Mouse (Mus musculus) hindbrain, postnatal 0 days (tissue): ENCODE measurements around the gene Asb10. TPM values are rescaled to one million over a fixed set of nuclear protein-coding genes. Genes with fewer than 3 reads are reported as not detected.

Source experiments
- ATAC-seq: fragments of 200-750 bp; cut with Nextera tagmentation; 2 replicates; pipeline ENCODE4 v1.8.0; 2017; ENCODE audit warnings: mild to moderate bottlenecking, moderate TSS enrichment, moderate library complexity
- DNase-seq: peaks from one replicate; pipeline ENCODE4 v3.0.0-alpha.2; 2015; ENCODE audit warnings: low spot score
- H3K27ac ChIP-seq: fragments of 300-500 bp; sonication (generic); 2 replicates; pipeline ENCODE4 v1.5.1; 2014; ENCODE audit warnings: mild to moderate bottlenecking
- H3K27me3 ChIP-seq: fragments of 300-500 bp; sonication (generic); 2 replicates; pipeline ENCODE4 v1.6.1; 2014; ENCODE audit warnings: low read length, mixed read lengths; ENCODE audit not compliant: insufficient read depth
- H3K36me3 ChIP-seq: fragments of 300-500 bp; sonication (generic); 2 replicates; pipeline ENCODE4 v1.6.1; 2014; ENCODE audit warnings: low read length, mixed read lengths; ENCODE audit not compliant: insufficient read depth
- H3K4me1 ChIP-seq: fragments of 300-500 bp; sonication (generic); 2 replicates; pipeline ENCODE4 v1.6.1; 2014; ENCODE audit warnings: antibody characterized with exemption, low read length, mixed read lengths; ENCODE audit not compliant: insufficient read depth
- H3K4me2 ChIP-seq: fragments of 300-500 bp; sonication (generic); 2 replicates; pipeline ENCODE4 v1.6.1; 2014; ENCODE audit warnings: low read depth, mild to moderate bottlenecking, low read length, moderate library complexity, mixed read lengths
- H3K4me3 ChIP-seq: fragments of 300-500 bp; sonication (generic); 2 replicates; pipeline ENCODE4 v1.5.1; 2014; ENCODE audit warnings: low read length
- H3K9ac ChIP-seq: fragments of 300-500 bp; sonication (generic); replicated peaks from 2 replicates; pipeline ENCODE4 v1.6.1; 2014; ENCODE audit warnings: mild to moderate bottlenecking, low read length, moderate library complexity, mixed read lengths
- H3K9me3 ChIP-seq: fragments of 300-500 bp; sonication (generic); 2 replicates; pipeline ENCODE4 v1.6.1; 2016; ENCODE audit warnings: low read length, mixed read lengths
- CTCF ChIP-seq: IDR thresholded peaks from 2 replicates; pipeline ENCODE4 v1.5.1; 2016; ENCODE audit warnings: antibody characterized with exemption, control low read depth, low read depth
- WGBS: fragments of 180-500 bp; shearing (Covaris S2); extraction: QIAGEN DNeasy Blood & Tissue Kit; methylation state at CpG from one replicate; pipeline ENCODE4 v1.1.7; 2014; 5-methylcytosine and 5-hydroxymethylcytosine counted together
- polyA plus RNA-seq: library from polyadenylated mRNA; unstranded; fragments of >200 nt; fragmentation: Nextera tagmentation; extraction: Ambion mirVana; gene quantifications from 2 replicates; pipeline ENCODE4 v1.2.1, GENCODE M21; 2015
- total RNA-seq: library from RNA; depleted of rRNA; stranded (reverse); fragments of >200 nt; gene quantifications from 2 replicates; pipeline ENCODE4 v1.2.3, GENCODE M21; 2014; rRNA removed

The Asb10 gene
- total RNA-seq (0.10 TPM in 1 of 2 replicates, not detected in the other), polyA plus RNA-seq (0.16 and 0.21 TPM in 2 replicates)

- H3K4me1 ChIP-seq: no peaks in the 10 kb centered on the region
- no peaks in the 10 kb centered on the region for H3K9me3 ChIP-seq
- no peak for TF ChIP-seq CTCF
- 46% methylated on average over 14 of the region's 14 CpGs for WGBS
- ATAC-seq (peak; percentile 28; the same call in 1 of the 2 replicates), DNase-seq (no peak)
- H3K27me3 ChIP-seq: 0 out of 2 replicates have a peak, but pooled peaks cover 4% of the 10 kb centered on the region
- H3K27ac ChIP-seq: no peak within 1 kb of the TSS
- H3K4me2 ChIP-seq: no peak within 1 kb of the TSS
- H3K4me3 ChIP-seq: no peak within 1 kb of the TSS
- no peak within 1 kb of the TSS for H3K9ac ChIP-seq
- no peaks in the 10 kb centered on the region for H3K36me3 ChIP-seq
Observed at GRCm38 (mm10) chr5:24540387-24541143, at the start of gene Asb10. TSS of gene Asb10 (minus strand) at chr5:24540978.

- Histone ChIP-seq H3K9me3 (no peaks in the 10 kb centered on the region), H3K4me1 (peaks cover 10% of the 10 kb centered on the region), H3K4me2 (no peak overlapping the region), H3K27ac (no peak overlapping the region), H3K4me3 (no peak overlapping the region), H3K36me3 (peaks cover 17% of the 10 kb centered on the region), H3K27me3 (no peaks in the 10 kb centered on the region), H3K9ac (no peak overlapping the region)
- DNase-seq: no peak
- 81% methylated on average over 20 of the region's 20 CpGs for WGBS
- no peak for ATAC-seq
- no peak for TF ChIP-seq CTCF
Observed at GRCm38 (mm10) chr5:24589511-24590500, 49.0 kb upstream of the Asb10 start.

GRCm38 (mm10) chr5:24587200-24587577, 46.4 kb upstream of the Asb10 start:
- Histone ChIP-seq H3K27me3 (no peaks in the 10 kb centered on the region), H3K36me3 (peaks cover 6% of the 10 kb centered on the region), H3K4me3 (peak overlapping the region; percentile 77), H3K27ac (peak overlapping the region; percentile 86), H3K9me3 (no peaks in the 10 kb centered on the region), H3K4me1 (peaks cover 10% of the 10 kb centered on the region), H3K9ac (peak overlapping the region; percentile 76), H3K4me2 (peak overlapping the region; percentile 83)
- WGBS: 23% methylated on average over 4 of the region's 4 CpGs
- TF ChIP-seq CTCF: no peak
- ATAC-seq: peak; percentile 33; the same call in 1 of the 2 replicates
- peak; percentile 39 for DNase-seq

GRCm38 (mm10) chr5:24586547-24587199, 45.9 kb upstream of the Asb10 start, which contains the start of gene Chpf2:
TSS of gene Chpf2 (plus strand) at chr5:24586741.
- WGBS: under 1% methylated on average over 42 of the region's 43 CpGs

GRCm38 (mm10) chr5:24586106-24586505, 45.3 kb upstream of the Asb10 start:
- DNase-seq (no peak), ATAC-seq (peak; percentile 33)
- WGBS: 5% methylated on average over 8 of the region's 8 CpGs
- peak overlapping the region; percentile 86 for H3K27ac ChIP-seq
- H3K4me2 ChIP-seq: peak overlapping the region; percentile 83
- TF ChIP-seq CTCF: no peak
- H3K4me3 ChIP-seq: peak overlapping the region; percentile 77
- H3K9ac ChIP-seq: peak overlapping the region; percentile 76
- H3K36me3 ChIP-seq: peaks cover 6% of the 10 kb centered on the region; the same call in 1 of the 2 replicates
- H3K9me3 ChIP-seq: no peaks in the 10 kb centered on the region
- peaks cover 10% of the 10 kb centered on the region for H3K4me1 ChIP-seq
- no peaks in the 10 kb centered on the region for H3K27me3 ChIP-seq

More at GRCm38 (mm10) chr5:24586547-24587199, 45.9 kb upstream of the Asb10 start, which contains the start of gene Chpf2:
- Histone ChIP-seq H3K4me3 (peak within 1 kb of the TSS; percentile 77), H3K9ac (peak within 1 kb of the TSS; percentile 76), H3K36me3 (peaks cover 6% of the 10 kb centered on the region), H3K4me2 (peak within 1 kb of the TSS; percentile 83), H3K27ac (peak within 1 kb of the TSS; percentile 86), H3K27me3 (no peaks in the 10 kb centered on the region), H3K4me1 (peaks cover 10% of the 10 kb centered on the region), H3K9me3 (no peaks in the 10 kb centered on the region)
- ATAC-seq (peak; percentile 89), DNase-seq (peak; percentile 91)
- peak; percentile 30; the same call in 1 of the 2 replicates for TF ChIP-seq CTCF
